Mouse (Mus musculus): Measurements from ENCODE around the gene Ly6g6e. TPM values are rescaled to one million over a fixed set of nuclear protein-coding genes. Genes with fewer than 3 reads are reported as not detected.

The Ly6g6e gene
- total and polyA plus RNA-seq, 3 experiments, result 0.23 TPM; not detected in 2

DNA sequence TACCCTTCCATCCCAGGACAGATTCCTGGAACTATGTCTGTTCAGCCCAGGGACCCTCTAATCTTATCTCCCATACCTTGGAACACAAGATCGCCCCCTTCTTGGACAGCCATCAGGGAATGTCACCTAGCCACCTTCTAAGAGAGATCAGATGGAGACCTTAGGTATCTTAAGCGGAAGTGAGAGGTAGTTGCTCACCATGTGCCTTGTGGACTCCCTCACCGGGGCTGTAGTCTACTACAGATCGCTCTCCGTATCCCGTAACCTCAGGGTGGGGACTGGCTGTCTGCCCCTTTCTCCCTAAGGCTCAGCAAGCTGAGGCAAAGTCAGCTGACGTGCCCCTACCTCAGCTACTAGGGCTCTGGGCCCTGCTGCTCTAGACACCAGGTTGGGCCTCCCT lies 27.4 kb downstream of the Ly6g6e start:
- H3K27ac ChIP-seq (ENCODE audit: control insufficient read depth, low read depth, low read length), result peak overlapping the region; percentile 96

DNA sequence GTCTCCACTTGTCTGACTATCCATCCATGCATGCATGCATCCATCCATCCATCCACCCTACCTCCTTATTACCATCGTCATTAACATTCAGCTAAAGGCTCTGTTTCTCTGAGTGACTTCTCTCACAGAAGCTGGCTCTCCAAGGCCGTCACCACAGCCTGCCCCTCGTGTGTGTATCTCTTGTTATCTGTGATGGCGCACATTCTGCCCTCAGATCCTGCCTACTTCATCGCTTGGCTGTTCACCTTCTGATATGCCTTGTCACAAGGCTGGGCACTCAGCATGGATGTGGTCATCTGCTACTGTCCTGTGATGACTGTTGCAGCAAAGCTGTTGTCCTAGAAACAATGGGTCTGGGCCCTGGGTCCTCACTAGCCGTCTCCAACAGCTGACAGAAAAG lies 28.1 kb downstream of the Ly6g6e start:
- peaks cover 22 to 36% of the 10 kb centered on the region in 2 experiments for H3K4me1 ChIP-seq (ENCODE audit: control insufficient read depth in 1 of 2, insufficient read depth in 2 of 2, low read length in 2 of 2)
- peak overlapping the region; percentile 96 for H3K27ac ChIP-seq (ENCODE audit: control insufficient read depth, low read depth, low read length)
- peak overlapping the region in 1 of 2 experiments; percentile 5; a peak in 1 of 4 replicates for H3K4me3 ChIP-seq (ENCODE audit: control insufficient read depth in 1 of 2, insufficient read depth in 1 of 2, low read depth in 2 of 2, low read length in 2 of 2)
- H3K79me2 ChIP-seq (ENCODE audit: control insufficient read depth, insufficient read depth, low read length, poor library complexity), result no peaks in the 10 kb centered on the region
- peaks cover 0 to 31% of the 10 kb centered on the region in 2 experiments; a peak in 2 of 4 replicates for H3K36me3 ChIP-seq (ENCODE audit: control insufficient read depth in 1 of 2, insufficient read depth in 2 of 2, low read length in 2 of 2)
- H3K9ac ChIP-seq (ENCODE audit: control insufficient read depth, low read depth, low read length, poor library complexity, severe bottlenecking), result peak overlapping the region; percentile 64
- DNase-seq (ENCODE audit: low read depth, low spot score), result peak; percentile 83
- H3K27me3 ChIP-seq (ENCODE audit: control insufficient read depth in 1 of 2, insufficient read depth in 2 of 2, low read length in 2 of 2), result no peaks in the 10 kb centered on the region
- H3K9me3 ChIP-seq (replicated peaks; ENCODE audit: insufficient read depth, low read length), result no peaks in the 10 kb centered on the region
- TF ChIP-seq TBP (IDR thresholded peaks at IDR 0.05; ENCODE audit: low read depth, low read length), result no peak; the same call in 1 of the 2 replicates
- TF ChIP-seq POLR2AphosphoS5 (IDR thresholded peaks at IDR 0.05; ENCODE audit: borderline replicate concordance, low read depth, low read length), result no peak
- no peak for TF ChIP-seq UBTF (IDR thresholded peaks at IDR 0.05; ENCODE audit: borderline replicate concordance, insufficient read depth, low read depth, low read length)
- peak; percentile 79 for TF ChIP-seq ETS1 (IDR thresholded peaks at IDR 0.05; ENCODE audit: low read depth, low read length)
- peak; percentile 24; the same call in 1 of the 2 replicates for TF ChIP-seq MAZ (IDR thresholded peaks at IDR 0.05; ENCODE audit: low read depth, low read length)
- TF ChIP-seq RCOR1 (IDR thresholded peaks at IDR 0.05; ENCODE audit: low read depth, low read length), result peak; percentile 21; the same call in 1 of the 2 replicates
- TF ChIP-seq NRF1 (IDR thresholded peaks at IDR 0.05; ENCODE audit: insufficient read depth, low read depth, low read length, poor library complexity, severe bottlenecking), result no peak
- TF ChIP-seq MXI1 (IDR thresholded peaks at IDR 0.05; ENCODE audit: low read depth, low read length), result peak; percentile 60
- TF ChIP-seq HCFC1 (IDR thresholded peaks at IDR 0.05; ENCODE audit: low read depth, low read length), result 0 out of 2 replicates have a peak, but pooled peaks have one; percentile 33
- peak; percentile 18; the same call in 1 of the 2 replicates for TF ChIP-seq USF1 (IDR thresholded peaks at IDR 0.05; ENCODE audit: low read depth, low read length)
- TF ChIP-seq CTCF (IDR thresholded peaks at IDR 0.05 in 2 of 3, conservative IDR thresholded peaks at IDR 0.05 in 1 of 3; ENCODE audit: control insufficient read depth in 1 of 3, insufficient read depth in 1 of 3, low read depth in 2 of 3, low read length in 3 of 3, poor library complexity in 1 of 3, severe bottlenecking in 1 of 3), result no peak
- TF ChIP-seq SMC3 (IDR thresholded peaks at IDR 0.05; ENCODE audit: low read depth, low read length), result peak; percentile 6; the same call in 1 of the 2 replicates
- peak; percentile 28; the same call in 1 of the 2 replicates for TF ChIP-seq NELFE (IDR thresholded peaks at IDR 0.05; ENCODE audit: low read depth, low read length)
- peak; percentile 91 for TF ChIP-seq TCF12 (IDR thresholded peaks at IDR 0.05; ENCODE audit: low read depth, low read length)
- TF ChIP-seq CHD1 (IDR thresholded peaks at IDR 0.05; ENCODE audit: low read depth, low read length), result 0 out of 2 replicates have a peak, but pooled peaks have one; percentile 41
- peak in 1 of 2 experiments; percentile 53; a peak in 1 of 4 replicates for TF ChIP-seq POLR2A (IDR thresholded peaks at IDR 0.05; ENCODE audit: control insufficient read depth in 1 of 2, insufficient read depth in 1 of 2, low read depth in 1 of 2, low read length in 2 of 2, poor library complexity in 1 of 2)

More for the DNA sequence above, 27.4 kb downstream of the Ly6g6e start:
- peak; percentile 61 for DNase-seq (ENCODE audit: low read depth, low spot score)
- Histone ChIP-seq H3K79me2 (ENCODE audit: control insufficient read depth, insufficient read depth, low read length, poor library complexity) (no peaks in the 10 kb centered on the region), H3K4me1 (ENCODE audit: control insufficient read depth in 1 of 2, insufficient read depth in 2 of 2, low read length in 2 of 2) (peaks cover 22 to 36% of the 10 kb centered on the region in 2 experiments), H3K9me3 (replicated peaks; ENCODE audit: insufficient read depth, low read length) (no peaks in the 10 kb centered on the region), H3K36me3 (ENCODE audit: control insufficient read depth in 1 of 2, insufficient read depth in 2 of 2, low read length in 2 of 2) (peaks cover 0 to 31% of the 10 kb centered on the region in 2 experiments; a peak in 3 of 4 replicates), H3K27me3 (ENCODE audit: control insufficient read depth in 1 of 2, insufficient read depth in 2 of 2, low read length in 2 of 2) (no peaks in the 10 kb centered on the region), H3K9ac (ENCODE audit: control insufficient read depth, low read depth, low read length, poor library complexity, severe bottlenecking) (peak overlapping the region; percentile 64), H3K4me3 (ENCODE audit: control insufficient read depth in 1 of 2, insufficient read depth in 1 of 2, low read depth in 2 of 2, low read length in 2 of 2) (peak overlapping the region in 1 of 2 experiments; percentile 5; a peak in 1 of 4 replicates)
- TF ChIP-seq MXI1 (IDR thresholded peaks at IDR 0.05; ENCODE audit: low read depth, low read length), result no peak
- TF ChIP-seq CHD2 (IDR thresholded peaks at IDR 0.05; ENCODE audit: low read length), result no peak
- no peak for TF ChIP-seq HCFC1 (IDR thresholded peaks at IDR 0.05; ENCODE audit: low read depth, low read length)
- TF ChIP-seq USF1 (IDR thresholded peaks at IDR 0.05; ENCODE audit: low read depth, low read length), result no peak
- TF ChIP-seq TAL1 (IDR thresholded peaks at IDR 0.05; ENCODE audit: low read length), result 0 out of 2 replicates have a peak, but pooled peaks have one; percentile 13
- 0 out of 2 replicates have a peak, but pooled peaks have one; percentile 19 for TF ChIP-seq MAZ (IDR thresholded peaks at IDR 0.05; ENCODE audit: low read depth, low read length)
- TF ChIP-seq MAX (IDR thresholded peaks at IDR 0.05; ENCODE audit: low read length), result peak; percentile 72
- no peak for TF ChIP-seq ETS1 (IDR thresholded peaks at IDR 0.05; ENCODE audit: low read depth, low read length)
- no peak for TF ChIP-seq TBP (IDR thresholded peaks at IDR 0.05; ENCODE audit: low read depth, low read length)
- TF ChIP-seq ZNF384 (IDR thresholded peaks at IDR 0.05; ENCODE audit: low read depth, low read length), result no peak
- no peak for TF ChIP-seq SMC3 (IDR thresholded peaks at IDR 0.05; ENCODE audit: low read depth, low read length)
- no peak; a peak in 1 of 4 replicates for TF ChIP-seq POLR2A (IDR thresholded peaks at IDR 0.05; ENCODE audit: control insufficient read depth in 1 of 2, insufficient read depth in 1 of 2, low read depth in 1 of 2, low read length in 2 of 2, poor library complexity in 1 of 2)
- no peak for TF ChIP-seq GATA1 (IDR thresholded peaks at IDR 0.05; ENCODE audit: low read depth, low read length)
- no peak for TF ChIP-seq GABPA (IDR thresholded peaks at IDR 0.05; ENCODE audit: low read depth, low read length)
- no peak for TF ChIP-seq USF2 (IDR thresholded peaks at IDR 0.05; ENCODE audit: borderline replicate concordance in 1 of 2, insufficient read depth in 1 of 2, low read depth in 1 of 2, low read length in 2 of 2)
- no peak for TF ChIP-seq POLR2AphosphoS5 (IDR thresholded peaks at IDR 0.05; ENCODE audit: borderline replicate concordance, low read depth, low read length)
- TF ChIP-seq NRF1 (IDR thresholded peaks at IDR 0.05; ENCODE audit: insufficient read depth, low read depth, low read length, poor library complexity, severe bottlenecking), result no peak
- no peak for TF ChIP-seq ZKSCAN1 (IDR thresholded peaks at IDR 0.05; ENCODE audit: low read depth, low read length)
- no peak for TF ChIP-seq RCOR1 (IDR thresholded peaks at IDR 0.05; ENCODE audit: low read depth, low read length)
- peak; percentile 58; the same call in 1 of the 2 replicates for TF ChIP-seq MYC (IDR thresholded peaks at IDR 0.05; ENCODE audit: low read depth, low read length)
- TF ChIP-seq MYB (IDR thresholded peaks at IDR 0.05; ENCODE audit: low read depth, low read length), result no peak
- TF ChIP-seq MEF2A (IDR thresholded peaks at IDR 0.05; ENCODE audit: extremely low read depth, insufficient replicate concordance, low read depth, low read length, poor library complexity, severe bottlenecking), result no peak
- no peak for TF ChIP-seq SIN3A (IDR thresholded peaks at IDR 0.05; ENCODE audit: low read length)
- TF ChIP-seq ELF1 (IDR thresholded peaks at IDR 0.05; ENCODE audit: low read depth, low read length), result no peak
- TF ChIP-seq TCF12 (IDR thresholded peaks at IDR 0.05; ENCODE audit: low read depth, low read length), result no peak
- TF ChIP-seq POLR2AphosphoS2 (IDR thresholded peaks at IDR 0.05; ENCODE audit: low read length), result no peak
- TF ChIP-seq CTCF (IDR thresholded peaks at IDR 0.05 in 2 of 3, conservative IDR thresholded peaks at IDR 0.05 in 1 of 3; ENCODE audit: control insufficient read depth in 1 of 3, insufficient read depth in 1 of 3, low read depth in 2 of 3, low read length in 3 of 3, poor library complexity in 1 of 3, severe bottlenecking in 1 of 3), result no peak
- TF ChIP-seq NELFE (IDR thresholded peaks at IDR 0.05; ENCODE audit: low read depth, low read length), result no peak
- TF ChIP-seq UBTF (IDR thresholded peaks at IDR 0.05; ENCODE audit: borderline replicate concordance, insufficient read depth, low read depth, low read length), result no peak
- no peak for TF ChIP-seq ZC3H11A (IDR thresholded peaks at IDR 0.05; ENCODE audit: low read depth, low read length)
- peak in 1 of 2 experiments; percentile 50; a peak in 2 of 4 replicates for TF ChIP-seq EP300 (IDR thresholded peaks at IDR 0.05; ENCODE audit: low read depth in 1 of 2, low read length in 2 of 2)
- TF ChIP-seq BHLHE40 (IDR thresholded peaks at IDR 0.05; ENCODE audit: borderline replicate concordance, low read depth, low read length), result no peak
- no peak for TF ChIP-seq JUND (IDR thresholded peaks at IDR 0.05; ENCODE audit: low read depth, low read length)
- TF ChIP-seq KAT2A (conservative IDR thresholded peaks at IDR 0.05; ENCODE audit: low read depth, low read length), result no peak
- TF ChIP-seq ZMIZ1 (IDR thresholded peaks at IDR 0.05; ENCODE audit: low read depth, low read length), result no peak
- no peak for TF ChIP-seq CHD1 (IDR thresholded peaks at IDR 0.05; ENCODE audit: low read depth, low read length)
